Mouse (Mus musculus): ENCODE results near the gene Lypla2.

GRCm38 (mm10) chr4:135985193-135985592 lies 12.8 kb upstream of the Lypla2 start:
- TF ChIP-seq CTCF (IDR thresholded peaks at IDR 0.05; ENCODE audit: low read depth), result no peak
- peak; percentile 71 for TF ChIP-seq EP300 (IDR thresholded peaks at IDR 0.05; ENCODE audit: low read depth)
